Mouse (Mus musculus): ENCODE measurements around the gene Unc93b1.

- TF ChIP-seq CTCF (IDR thresholded peaks at IDR 0.05; ENCODE audit: borderline replicate concordance, insufficient read depth, low read length) = no peak
- TF ChIP-seq POLR2A (IDR thresholded peaks at IDR 0.05; ENCODE audit: low read depth, low read length) = no peak
Observed at GRCm38 (mm10) chr19:3929211-3929941, 5.6 kb upstream of the Unc93b1 start, which contains the start of gene Aldh3b1.
